Mouse (Mus musculus) bone marrow, adult 2 months (tissue): Measurements from ENCODE around the gene Camkk2. TPM values are rescaled to one million over a fixed set of nuclear protein-coding genes. Genes with fewer than 3 reads are reported as not detected.

Source experiments
- H3K27ac ChIP-seq: fragments of 200-500 bp; 2 replicates; pipeline ENCODE4 v1.5.1; 2012; ENCODE audit warnings: low read depth, mild to moderate bottlenecking, control low read depth, inconsistent platforms, low read length; ENCODE audit not compliant: control insufficient read depth, poor library complexity, insufficient read depth
- H3K4me1 ChIP-seq: fragments of 200-500 bp; 2 replicates; pipeline ENCODE4 v1.6.1; 2011; ENCODE audit warnings: low read length; ENCODE audit not compliant: control insufficient read depth, insufficient read depth
- H3K4me3 ChIP-seq: fragments of 200-500 bp; replicated peaks from 2 replicates; pipeline ENCODE3; 2011; ENCODE audit warnings: mild to moderate bottlenecking, low read depth, low read length, control low read depth; ENCODE audit not compliant: control insufficient read depth
- CTCF ChIP-seq: fragments of 200-500 bp; IDR thresholded peaks from 2 replicates; pipeline ENCODE4 v1.5.1; 2011; ENCODE audit warnings: low read length, control low read depth; ENCODE audit not compliant: control insufficient read depth, insufficient read depth
- POLR2A ChIP-seq: fragments of 200-500 bp; IDR thresholded peaks from 2 replicates; pipeline ENCODE4 v1.6.1; 2011; ENCODE audit warnings: low read depth, mild to moderate bottlenecking, control low read depth, low read length, borderline replicate concordance; ENCODE audit not compliant: control insufficient read depth
- WGBS: fragments of 180-500 bp; shearing (Covaris S2); methylation state at CpG from one replicate; pipeline ENCODE4 v1.1.7; 2018; 5-methylcytosine and 5-hydroxymethylcytosine counted together
- polyA plus RNA-seq: library from polyadenylated mRNA; stranded (reverse); fragments of >200 nt; gene quantifications from 2 replicates; pipeline ENCODE4 v1.2.4, GENCODE M21; 2011; ENCODE audit warnings: low replicate concordance; ENCODE audit not compliant: missing spikeins, insufficient read depth, insufficient read length

Camkk2 gene
- polyA plus RNA-seq, 1 experiment, result 31.8 TPM

DNA sequence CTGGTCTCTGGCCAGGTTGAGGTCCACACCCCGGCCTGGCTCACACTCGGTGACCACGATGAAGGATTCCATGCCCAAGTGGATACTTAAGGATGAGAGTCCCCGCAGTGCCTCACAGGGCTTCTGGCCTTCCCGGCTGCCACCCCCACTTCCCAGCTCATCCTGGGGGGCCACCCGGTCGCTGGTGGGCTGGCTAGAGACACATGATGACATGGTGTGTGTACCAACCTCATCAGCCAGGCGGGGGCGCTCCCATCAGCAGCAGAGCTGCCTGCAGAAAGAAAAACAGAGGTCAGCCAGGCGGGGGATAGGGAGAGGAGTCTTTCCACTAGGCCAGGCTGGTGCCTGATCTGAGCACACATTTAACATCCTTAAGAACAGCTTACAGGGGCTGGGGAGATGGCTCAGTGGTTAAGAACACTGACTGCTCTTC, 15.2 kb downstream of the Camkk2 start:
- WGBS, result 82% methylated on average over 10 of the region's 10 CpGs
- Histone ChIP-seq H3K4me1 (peaks cover 8% of the 10 kb centered on the region), H3K4me3 (no peak overlapping the region), H3K27ac (no peak overlapping the region)
- TF ChIP-seq CTCF, result peak; percentile 33; the same call in 1 of the 2 replicates
- 0 out of 2 replicates have a peak, but pooled peaks have one; percentile 2 for TF ChIP-seq POLR2A

DNA sequence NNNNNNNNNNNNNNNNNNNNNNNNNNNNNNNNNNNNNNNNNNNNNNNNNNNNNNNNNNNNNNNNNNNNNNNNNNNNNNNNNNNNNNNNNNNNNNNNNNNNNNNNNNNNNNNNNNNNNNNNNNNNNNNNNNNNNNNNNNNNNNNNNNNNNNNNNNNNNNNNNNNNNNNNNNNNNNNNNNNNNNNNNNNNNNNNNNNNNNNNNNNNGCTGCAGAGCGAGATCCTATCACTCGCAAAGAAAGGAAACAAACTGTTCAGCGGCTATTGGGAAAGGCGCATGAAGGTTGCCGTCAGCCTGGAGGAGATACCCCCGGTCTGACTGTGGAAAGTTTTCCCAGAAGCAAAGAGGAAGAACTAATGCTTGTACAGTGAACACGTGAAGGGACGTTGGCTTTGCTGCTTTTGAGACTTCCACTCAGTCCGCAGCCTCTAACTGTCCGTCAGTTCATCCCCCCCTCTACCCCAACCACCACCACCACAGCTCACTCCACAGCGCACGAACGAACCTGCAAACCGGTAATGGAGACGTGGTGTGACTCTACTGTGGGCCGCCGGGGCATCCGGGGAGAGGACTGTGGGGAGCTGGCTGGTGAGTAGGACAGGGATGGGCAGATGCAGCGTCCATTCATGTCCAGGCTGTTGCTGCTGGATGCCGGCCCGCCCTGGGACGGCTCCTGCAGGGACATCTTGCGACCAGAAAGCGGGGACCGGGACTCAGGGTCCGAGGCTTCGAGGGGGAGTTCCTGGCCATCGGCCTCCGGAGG, 15.8 kb downstream of the Camkk2 start:
- H3K4me1 ChIP-seq, result peaks cover 3% of the 10 kb centered on the region; the same call in 1 of the 2 replicates
- H3K27ac ChIP-seq, result no peak overlapping the region; the same call in 1 of the 2 replicates
- no peak overlapping the region for H3K4me3 ChIP-seq
- 73% methylated on average over 29 of the region's 29 CpGs for WGBS
- TF ChIP-seq POLR2A (0 out of 2 replicates have a peak, but pooled peaks have one; percentile 4), CTCF (no peak)

DNA sequence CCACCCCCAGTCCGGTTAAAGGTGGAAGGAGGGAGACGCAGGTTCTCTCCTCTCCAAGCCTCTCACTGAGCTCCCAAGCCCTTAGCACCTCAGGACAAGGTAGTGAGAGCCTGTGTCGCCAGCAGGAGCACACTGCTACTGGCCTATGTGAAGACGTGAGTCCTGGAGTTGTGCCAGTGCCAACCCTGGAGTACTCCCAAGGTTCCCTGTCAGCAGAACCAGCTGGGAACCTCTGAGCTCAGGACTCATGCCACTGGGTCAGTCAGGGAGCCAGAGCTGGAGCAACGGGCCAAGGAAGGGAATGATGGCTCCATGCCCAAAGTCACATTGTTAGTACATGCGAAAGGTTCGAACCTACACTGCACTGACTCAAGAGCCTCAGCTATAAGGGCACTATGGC, 22.5 kb downstream of the Camkk2 start:
- Histone ChIP-seq H3K27ac (no peak overlapping the region), H3K4me1 (peaks cover 5% of the 10 kb centered on the region; the same call in 1 of the 2 replicates), H3K4me3 (no peak overlapping the region)
- TF ChIP-seq CTCF, result no peak
- TF ChIP-seq POLR2A, result no peak
- 95% methylated on average over 7 of the region's 7 CpGs for WGBS

DNA sequence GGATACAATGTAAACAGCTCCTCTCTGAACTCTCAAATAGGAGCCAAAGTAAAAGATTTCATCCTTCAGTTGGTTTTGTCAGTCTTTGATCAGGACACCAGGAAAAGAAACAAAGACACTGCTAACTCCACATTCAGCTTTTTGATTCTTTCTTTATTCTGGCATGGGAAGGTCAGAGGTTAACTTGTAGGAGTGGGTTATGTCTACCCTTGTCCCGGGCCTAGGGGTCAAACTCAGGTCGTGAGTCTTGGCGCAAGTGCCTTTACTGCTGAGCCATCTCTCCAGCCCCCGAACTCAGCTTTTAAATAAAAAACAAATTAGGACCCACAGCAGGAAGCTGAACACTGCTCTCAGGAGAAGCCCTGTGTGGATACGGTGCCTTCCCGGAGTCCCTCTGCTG, 23.1 kb downstream of the Camkk2 start:
- no peak overlapping the region for H3K27ac ChIP-seq
- H3K4me1 ChIP-seq, result peaks cover 5% of the 10 kb centered on the region; the same call in 1 of the 2 replicates
- 93% methylated on average over 6 of the region's 6 CpGs for WGBS
- no peak overlapping the region for H3K4me3 ChIP-seq
- TF ChIP-seq POLR2A, result no peak

DNA sequence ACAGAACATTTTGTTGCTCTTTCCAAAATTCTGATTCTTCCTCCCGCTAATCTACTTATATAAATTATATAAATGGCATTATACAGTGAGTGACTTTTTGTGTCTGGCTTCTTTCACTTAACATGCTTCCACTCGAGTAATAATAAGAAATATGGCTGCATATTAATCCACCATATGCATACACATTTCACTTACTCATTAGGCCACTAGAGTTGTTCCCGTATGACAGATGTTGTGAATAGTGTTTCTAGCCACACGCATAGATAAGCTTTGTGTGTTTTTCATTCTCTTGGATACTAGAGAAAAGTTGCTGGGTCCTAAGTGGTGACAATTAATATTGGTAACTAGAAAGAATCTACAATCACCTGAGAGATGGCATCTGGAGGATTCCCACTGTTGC, 23.6 kb downstream of the Camkk2 start:
- no peak overlapping the region for H3K4me3 ChIP-seq
- whole genome bisulfite sequencing, result 95% methylated on average over 4 of the region's 4 CpGs
- no peak overlapping the region for H3K27ac ChIP-seq
- TF ChIP-seq POLR2A, result no peak
- H3K4me1 ChIP-seq, result peaks cover 5% of the 10 kb centered on the region; the same call in 1 of the 2 replicates

DNA sequence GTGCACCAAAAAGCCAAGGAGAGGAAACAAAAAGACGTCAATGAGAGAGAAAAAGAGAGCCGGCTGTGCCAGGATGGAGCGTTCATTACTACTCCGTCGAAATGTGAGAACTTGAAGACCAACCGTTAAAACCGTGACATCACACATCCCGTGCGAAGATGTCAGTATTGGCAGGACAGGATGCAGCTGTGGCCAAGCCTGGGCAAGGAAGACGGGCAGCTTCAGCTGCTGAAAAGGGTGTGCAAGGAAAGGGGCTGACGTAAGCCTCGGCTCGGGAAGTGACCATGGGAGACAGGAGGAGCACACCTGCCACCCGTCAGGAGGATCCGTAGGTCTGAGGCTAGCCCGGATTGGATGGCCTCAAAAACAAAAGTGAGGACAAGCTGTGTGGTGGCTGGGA, 24.7 kb downstream of the Camkk2 start:
- Histone ChIP-seq H3K4me3 (no peak overlapping the region), H3K27ac (no peak overlapping the region), H3K4me1 (peaks cover 2% of the 10 kb centered on the region; the same call in 1 of the 2 replicates)
- WGBS, result 65% methylated on average over 16 of the region's 16 CpGs
- TF ChIP-seq CTCF (no peak), POLR2A (no peak)

DNA sequence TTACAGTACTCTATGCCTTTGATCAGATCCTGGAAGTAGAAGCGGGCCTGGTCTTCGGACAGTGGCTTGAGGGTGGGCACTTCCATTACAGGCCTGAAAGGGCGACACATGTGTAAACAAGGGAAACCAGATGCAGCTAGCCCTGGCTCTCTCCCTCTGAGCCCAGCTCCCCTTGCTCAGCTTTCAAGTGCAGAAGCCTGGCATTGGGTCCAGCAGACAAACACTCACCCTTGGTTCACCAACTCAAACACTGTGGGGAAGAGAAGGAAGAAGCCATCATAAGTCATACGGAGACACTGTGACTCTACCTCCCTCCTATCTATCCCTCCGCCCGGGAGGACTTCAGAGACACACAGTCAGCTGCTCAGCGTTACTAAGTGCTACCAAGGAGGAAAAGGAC, 31.3 kb downstream of the Camkk2 start:
- no peak overlapping the region for H3K27ac ChIP-seq
- TF ChIP-seq CTCF (no peak), POLR2A (no peak)
- H3K4me3 ChIP-seq, result no peak overlapping the region
- no peaks in the 10 kb centered on the region for H3K4me1 ChIP-seq
- WGBS, result 90% methylated on average over 7 of the region's 7 CpGs

DNA sequence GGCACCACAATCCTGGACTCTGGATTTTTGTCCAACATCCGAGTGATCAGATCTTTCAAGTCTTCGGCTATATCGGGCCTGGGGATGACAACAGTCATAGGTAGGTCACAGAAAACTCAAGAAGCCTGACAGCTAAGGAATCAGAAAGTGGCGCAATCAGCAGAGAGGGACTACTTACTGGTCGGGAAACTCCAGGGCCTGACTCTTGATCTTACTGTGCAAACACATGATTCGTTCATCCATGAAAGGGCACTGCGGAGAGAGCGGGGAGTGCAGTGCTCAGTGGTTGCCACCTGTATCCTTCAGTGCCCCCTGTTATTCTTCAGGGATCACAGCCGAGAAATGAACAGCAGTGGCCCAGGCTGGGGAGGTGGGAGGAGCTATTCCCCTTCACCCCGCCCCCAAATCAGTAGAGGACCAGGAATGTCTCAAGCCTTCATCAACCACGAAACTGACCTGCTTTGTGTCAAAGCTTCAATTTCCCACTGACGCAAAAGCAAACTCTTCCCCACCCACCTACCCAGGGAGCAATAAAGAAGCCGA, 35.3 kb downstream of the Camkk2 start:
- WGBS, result 85% methylated on average over 13 of the region's 13 CpGs
- Histone ChIP-seq H3K4me3 (no peak overlapping the region), H3K27ac (no peak overlapping the region), H3K4me1 (no peaks in the 10 kb centered on the region; the same call in 1 of the 2 replicates)
- TF ChIP-seq POLR2A, result no peak
- TF ChIP-seq CTCF, result no peak
